Mouse (Mus musculus) forebrain, postnatal 0 days (tissue): ENCODE results near the gene Cdh9. TPM values are rescaled to one million over a fixed set of nuclear protein-coding genes. Genes with fewer than 3 reads are reported as not detected.

Source experiments
- ATAC-seq: fragments of 200-750 bp; cut with Nextera tagmentation; 2 replicates; pipeline ENCODE4 v1.8.0; 2017; ENCODE audit warnings: mild to moderate bottlenecking, moderate library complexity
- DNase-seq: peaks from one replicate; pipeline ENCODE4 v3.0.0-alpha.2; 2015
- H3K27ac ChIP-seq: fragments of 300-500 bp; sonication (generic); 2 replicates; pipeline ENCODE4 v1.5.1; 2014; ENCODE audit warnings: low read depth, mild to moderate bottlenecking, antibody characterized with exemption, low read length, moderate library complexity, mixed read lengths
- H3K27me3 ChIP-seq: fragments of 300-500 bp; sonication (generic); 2 replicates; pipeline ENCODE4 v1.6.1; 2014; ENCODE audit warnings: mild to moderate bottlenecking, low read length, mixed read lengths; ENCODE audit not compliant: insufficient read depth
- H3K36me3 ChIP-seq: fragments of 300-500 bp; sonication (generic); 2 replicates; pipeline ENCODE4 v1.6.1; 2014; ENCODE audit warnings: mild to moderate bottlenecking, moderate library complexity; ENCODE audit not compliant: insufficient read depth
- H3K4me1 ChIP-seq: fragments of 300-500 bp; sonication (generic); 2 replicates; pipeline ENCODE4 v1.6.1; 2014; ENCODE audit warnings: antibody characterized with exemption; ENCODE audit not compliant: insufficient read depth
- H3K4me2 ChIP-seq: fragments of 300-500 bp; sonication (generic); 2 replicates; pipeline ENCODE4 v1.6.1; 2014; ENCODE audit warnings: low read depth, mild to moderate bottlenecking, moderate library complexity
- H3K4me3 ChIP-seq: fragments of 300-500 bp; sonication (generic); 2 replicates; pipeline ENCODE4 v1.5.1; 2014; ENCODE audit warnings: low read depth, low read length, mixed read lengths
- H3K9ac ChIP-seq: fragments of 300-500 bp; sonication (generic); 2 replicates; pipeline ENCODE4 v1.6.1; 2014; ENCODE audit warnings: mild to moderate bottlenecking
- H3K9me3 ChIP-seq: fragments of 300-500 bp; sonication (generic); 2 replicates; pipeline ENCODE4 v1.6.1; 2016; ENCODE audit warnings: low read length
- CTCF ChIP-seq: sonication (generic); IDR thresholded peaks from 2 replicates; pipeline ENCODE4 v1.5.1; 2016; ENCODE audit warnings: antibody characterized with exemption, control low read depth, low read depth
- WGBS: fragments of 180-500 bp; shearing (Covaris S2); extraction: QIAGEN DNeasy Blood & Tissue Kit; methylation state at CpG from one replicate; pipeline ENCODE4 v1.1.7; 2014; 5-methylcytosine and 5-hydroxymethylcytosine counted together
- polyA plus RNA-seq: library from polyadenylated mRNA; unstranded; fragments of >200 nt; fragmentation: Nextera tagmentation; extraction: Ambion mirVana; gene quantifications from 2 replicates; pipeline ENCODE4 v1.2.1, GENCODE M21; 2015
- total RNA-seq: library from RNA; depleted of rRNA; stranded (reverse); fragments of >200 nt; gene quantifications from 2 replicates; pipeline ENCODE4 v1.2.3, GENCODE M21; 2014; rRNA removed

The Cdh9 gene
- total RNA-seq (12.5 and 12.7 TPM in 2 replicates), polyA plus RNA-seq (4.0 and 6.7 TPM in 2 replicates)

DNA sequence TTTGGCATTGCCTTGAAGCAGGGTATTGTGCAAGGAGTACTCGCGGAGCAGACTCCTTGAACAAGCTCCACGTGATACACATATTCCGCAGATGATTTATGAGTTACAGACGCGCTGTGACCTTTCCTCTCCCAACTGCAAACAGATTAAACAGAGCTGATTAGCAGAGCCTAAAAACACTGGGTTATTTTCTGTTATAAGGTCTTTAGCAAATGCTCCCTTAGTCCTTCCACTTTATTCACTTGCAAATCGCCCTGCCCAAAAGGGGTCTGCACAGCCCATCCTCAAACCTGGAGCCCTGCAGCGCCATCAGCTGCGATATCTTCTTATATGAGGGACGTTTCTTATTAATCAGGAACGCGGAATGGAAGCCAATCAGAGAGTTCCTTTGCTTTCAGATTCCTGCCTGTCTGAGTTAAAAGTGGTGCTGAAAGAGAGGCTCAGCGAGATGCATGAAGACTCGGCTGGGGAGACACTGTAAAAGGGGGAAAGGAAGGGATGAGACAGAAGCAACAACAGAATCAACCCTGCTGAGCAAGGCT, at the start of gene Cdh9:
TSS of gene Cdh9 (plus strand) at position 287 of the 542 bp plus-strand sequence.
- TF ChIP-seq CTCF = no peak
- Histone ChIP-seq H3K4me1 (no peaks in the 10 kb centered on the region), H3K27ac (no peak within 1 kb of the TSS), H3K27me3 (no peaks in the 10 kb centered on the region), H3K9me3 (no peaks in the 10 kb centered on the region), H3K36me3 (no peaks in the 10 kb centered on the region), H3K4me2 (peak within 1 kb of the TSS; percentile 56), H3K4me3 (peak within 1 kb of the TSS; percentile 39), H3K9ac (peak within 1 kb of the TSS; percentile 50)
- DNase-seq = peak; percentile 69
- 1% methylated on average over 14 of the region's 14 CpGs for WGBS
- peak; percentile 90 for ATAC-seq

DNA sequence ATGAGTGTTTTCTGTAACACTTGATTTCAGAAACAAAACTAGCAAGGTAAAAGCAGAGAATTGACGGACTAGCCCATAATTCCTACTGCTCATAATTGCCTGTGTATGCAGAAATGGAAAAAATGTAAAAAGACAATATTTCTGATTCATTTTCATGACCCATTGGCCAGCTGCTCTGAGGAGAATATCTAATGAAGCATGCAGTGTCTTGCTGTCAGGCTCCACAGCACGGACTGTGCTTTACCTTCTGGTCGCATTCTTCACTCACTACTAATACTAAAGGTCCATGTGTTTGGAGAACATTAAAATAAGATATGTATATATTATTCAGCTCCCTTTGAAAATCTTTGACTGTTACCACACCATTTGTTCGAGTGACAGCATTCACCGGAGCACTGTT, 49.5 kb upstream of the Cdh9 start:
- ATAC-seq (no peak), DNase-seq (no peak)
- Histone ChIP-seq H3K27me3 (no peaks in the 10 kb centered on the region), H3K4me3 (no peak overlapping the region), H3K36me3 (no peaks in the 10 kb centered on the region), H3K9ac (no peak overlapping the region), H3K27ac (no peak overlapping the region), H3K9me3 (no peaks in the 10 kb centered on the region), H3K4me1 (no peaks in the 10 kb centered on the region), H3K4me2 (no peak overlapping the region)
- WGBS = 67% methylated on average over 5 of the region's 5 CpGs
- no peak for TF ChIP-seq CTCF

DNA sequence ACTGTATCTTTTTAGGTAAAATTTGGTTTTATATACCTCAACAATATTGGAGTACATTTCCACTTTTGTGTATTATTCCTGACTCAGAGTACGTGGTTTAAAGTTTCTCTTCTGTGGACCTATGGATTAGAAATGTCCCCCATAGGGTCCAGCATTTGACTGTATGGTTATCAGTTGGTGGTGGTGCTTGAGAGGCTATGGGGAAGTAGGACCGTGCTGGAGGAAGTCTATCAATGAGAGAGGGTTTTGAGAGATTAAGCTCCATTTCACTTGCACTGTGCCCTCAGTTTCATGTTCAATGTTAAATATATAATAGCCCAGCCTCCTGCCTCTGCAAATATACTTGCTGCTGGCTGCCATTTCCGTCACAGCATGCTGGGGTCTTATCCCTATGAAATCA, 28.7 kb upstream of the Cdh9 start:
- no peaks in the 10 kb centered on the region for H3K9me3 ChIP-seq
- H3K4me2 ChIP-seq = no peak overlapping the region
- TF ChIP-seq CTCF = no peak
- no peak for DNase-seq
- H3K27ac ChIP-seq = no peak overlapping the region
- no peaks in the 10 kb centered on the region for H3K4me1 ChIP-seq
- H3K27me3 ChIP-seq = no peaks in the 10 kb centered on the region
- H3K9ac ChIP-seq = no peak overlapping the region
- 78% methylated on average over 3 of the region's 3 CpGs for WGBS
- no peak overlapping the region for H3K4me3 ChIP-seq
- ATAC-seq = no peak
- no peaks in the 10 kb centered on the region for H3K36me3 ChIP-seq

- no peak for DNase-seq
- H3K9me3 ChIP-seq = no peaks in the 10 kb centered on the region
- no peaks in the 10 kb centered on the region for H3K4me1 ChIP-seq
- no peak for TF ChIP-seq CTCF
- no peak overlapping the region for H3K27ac ChIP-seq
- no peak overlapping the region for H3K4me2 ChIP-seq
- 68% methylated on average over 1 of the region's 1 CpGs for WGBS
- no peak for ATAC-seq
- no peak overlapping the region for H3K4me3 ChIP-seq
- H3K9ac ChIP-seq = no peak overlapping the region
- no peaks in the 10 kb centered on the region for H3K36me3 ChIP-seq
- H3K27me3 ChIP-seq = no peaks in the 10 kb centered on the region
Measured at GRCm38 (mm10) chr15:16702340-16702739, 26.2 kb upstream of the Cdh9 start.

DNA sequence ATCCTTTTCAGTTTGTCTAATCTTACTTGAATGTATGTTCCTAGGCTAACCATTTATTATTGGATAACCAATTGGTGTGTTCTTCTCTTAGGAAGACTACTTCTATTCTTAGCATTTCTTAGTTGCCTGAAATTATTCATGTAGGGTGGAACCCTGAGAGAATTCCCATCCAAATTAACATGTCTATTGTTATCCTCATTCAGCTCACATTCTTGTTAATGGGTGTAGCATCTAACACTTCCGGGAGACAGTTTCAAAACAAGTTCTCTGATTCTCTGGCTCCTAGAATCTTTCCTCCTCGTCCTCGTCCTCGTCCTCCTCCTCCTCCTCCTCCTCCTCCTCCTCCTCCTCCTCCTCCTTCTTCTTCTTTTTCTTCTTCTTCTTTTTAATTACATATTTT, 10.5 kb downstream of the Cdh9 start:
- no peak for ATAC-seq
- WGBS = 73% methylated on average over 4 of the region's 4 CpGs
- no peaks in the 10 kb centered on the region for H3K36me3 ChIP-seq

GRCm38 (mm10) chr15:16746672-16747071, 18.1 kb downstream of the Cdh9 start:
- no peak for TF ChIP-seq CTCF
- Histone ChIP-seq H3K9ac (no peak overlapping the region), H3K27ac (no peak overlapping the region), H3K9me3 (no peaks in the 10 kb centered on the region), H3K4me1 (no peaks in the 10 kb centered on the region), H3K27me3 (no peaks in the 10 kb centered on the region), H3K4me2 (no peak overlapping the region), H3K4me3 (no peak overlapping the region), H3K36me3 (no peaks in the 10 kb centered on the region)
- ATAC-seq = no peak
- 86% methylated on average over 1 of the region's 1 CpGs for WGBS
- no peak for DNase-seq

More for the DNA sequence above, 10.5 kb downstream of the Cdh9 start:
- no peak for DNase-seq
- Histone ChIP-seq H3K9me3 (no peaks in the 10 kb centered on the region), H3K4me1 (no peaks in the 10 kb centered on the region), H3K4me2 (no peak overlapping the region), H3K27ac (no peak overlapping the region), H3K9ac (no peak overlapping the region), H3K27me3 (no peaks in the 10 kb centered on the region), H3K4me3 (no peak overlapping the region)
- no peak for TF ChIP-seq CTCF

DNA sequence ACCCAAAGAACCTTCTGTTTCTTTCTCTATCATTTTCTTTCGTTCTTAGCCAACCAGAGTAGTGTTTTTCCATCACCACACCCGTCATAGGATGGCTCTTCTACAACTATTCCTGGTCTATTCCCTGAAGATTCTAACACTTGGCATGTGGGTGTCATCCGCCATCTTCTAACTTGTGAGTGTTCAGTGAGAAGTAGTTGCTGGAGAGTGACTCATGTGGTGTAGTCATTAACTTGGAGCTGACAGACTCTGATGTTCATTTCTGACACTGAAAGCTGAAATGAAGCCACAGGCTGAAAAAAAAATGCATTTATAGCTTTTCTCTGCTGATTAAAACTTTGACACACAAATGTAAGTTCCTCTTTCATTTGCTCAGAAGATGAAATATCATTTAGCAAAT, 34.7 kb downstream of the Cdh9 start:
- no peak overlapping the region for H3K4me2 ChIP-seq
- H3K27me3 ChIP-seq = no peaks in the 10 kb centered on the region
- H3K9me3 ChIP-seq = no peaks in the 10 kb centered on the region
- DNase-seq (peak; percentile 20), ATAC-seq (peak; percentile 74)
- TF ChIP-seq CTCF = no peak
- H3K9ac ChIP-seq = no peak overlapping the region
- no peaks in the 10 kb centered on the region for H3K36me3 ChIP-seq
- WGBS = 77% methylated on average over 3 of the region's 3 CpGs
- no peaks in the 10 kb centered on the region for H3K4me1 ChIP-seq
- H3K27ac ChIP-seq = no peak overlapping the region
- no peak overlapping the region for H3K4me3 ChIP-seq
